Mouse (Mus musculus) spleen, postnatal 4 days (tissue): ENCODE results near the gene Zfp296.
"Not testable (repeated sequence)": the region's sequence is repeated elsewhere in the genome, so short reads cannot be mapped to it uniquely, and the experiment has no call there.

Experiments
- DNase-seq, 2 experiments: peaks; one replicate each; pipeline ENCODE4 v3.0.0; 2022; ENCODE audit warnings: low spot score in 2 of 2

Gene Zfp296

GRCm38 (mm10) chr7:19603849-19604605 is 26.9 kb downstream of the Zfp296 start, which contains the start of gene Clasrp:
Clasrp (minus strand) TSS chr7:19604486.
- DNase-seq, result peak; percentile 98 to 99

DNA sequence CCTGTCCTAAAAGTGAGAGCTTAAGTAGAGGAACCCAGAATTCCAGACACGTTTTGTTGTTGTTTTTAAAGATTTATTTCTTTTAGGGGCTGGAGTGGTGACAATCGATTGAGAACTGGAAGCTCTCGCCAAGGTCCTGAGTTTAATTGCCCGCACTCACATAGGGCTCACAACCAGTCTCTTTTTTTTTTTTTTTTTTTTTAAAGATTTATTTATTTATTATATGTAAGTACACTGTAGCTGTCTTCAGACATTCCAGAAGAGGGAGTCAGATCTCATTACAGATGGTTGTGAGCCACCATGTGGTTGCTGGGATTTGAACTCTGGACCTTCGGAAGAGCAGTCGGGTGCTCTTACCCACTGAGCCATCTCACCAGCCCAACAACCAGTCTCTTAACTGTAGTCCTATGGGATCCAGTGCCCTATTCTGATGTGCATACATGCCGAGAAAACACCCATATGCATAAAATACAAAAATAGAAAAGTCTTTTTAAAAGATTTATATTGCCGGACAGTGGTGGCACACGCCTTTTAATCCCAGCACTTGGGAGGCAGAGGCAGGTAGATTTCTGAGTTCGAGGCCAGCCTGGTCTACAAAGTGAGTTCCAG is 27.6 kb downstream of the Zfp296 start:
- not testable (repeated sequence) for DNase-seq

DNA sequence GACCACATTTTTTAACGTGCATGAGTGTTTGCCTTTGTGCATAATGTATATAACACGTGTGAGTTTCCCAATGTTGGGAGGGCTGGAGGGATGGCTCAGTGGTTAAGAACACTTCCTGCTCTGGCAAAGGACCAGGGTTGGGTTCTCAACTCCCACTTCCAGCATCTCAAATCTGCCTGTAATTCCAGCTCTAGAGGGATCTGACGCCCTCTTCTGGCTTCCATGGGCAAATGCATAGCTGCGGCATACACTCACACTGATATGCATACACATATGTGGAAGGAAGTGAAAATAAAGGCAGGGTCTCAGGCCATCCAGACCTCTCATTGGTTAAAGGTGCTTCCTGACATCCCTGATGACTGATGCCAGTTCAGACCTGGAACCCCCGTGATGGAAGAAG is 30.2 kb downstream of the Zfp296 start:
- no peak for DNase-seq

DNA sequence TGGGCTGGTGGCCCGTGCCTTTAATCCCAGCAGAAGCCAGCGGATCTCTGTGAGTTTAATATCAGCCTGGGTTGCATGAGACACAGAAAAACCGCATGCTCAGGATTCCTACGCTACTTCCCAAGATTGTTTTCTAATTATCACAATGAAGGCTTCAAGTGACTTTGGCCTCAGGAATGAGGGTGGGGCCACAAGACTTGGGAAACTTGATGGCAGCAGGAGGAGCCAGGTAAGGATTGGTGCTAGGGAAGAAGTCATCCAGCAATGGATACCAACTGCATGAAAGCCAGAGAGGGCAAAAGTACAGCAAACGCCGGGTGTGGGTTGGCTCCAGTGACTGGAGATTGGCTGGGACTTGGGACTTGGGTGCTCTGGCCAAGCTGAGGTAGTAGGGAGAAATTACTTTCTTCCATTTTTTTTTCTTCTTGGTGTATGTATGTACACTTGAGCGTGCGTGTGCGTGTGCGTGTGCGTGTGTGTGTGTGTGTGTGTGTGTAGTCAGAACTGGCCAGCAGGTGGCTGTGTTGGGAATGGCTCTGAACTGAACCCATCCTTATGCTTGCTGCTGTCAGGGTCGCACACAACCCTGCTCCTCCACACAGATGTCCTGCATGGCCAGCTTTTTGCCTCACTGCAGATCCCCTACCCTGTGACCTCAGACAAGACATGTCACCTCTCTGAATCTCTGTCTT is 32.7 kb downstream of the Zfp296 start:
- DNase-seq, result no peak

GRCm38 (mm10) chr7:19610969-19611368 is 33.9 kb downstream of the Zfp296 start:
- no peak for DNase-seq

DNA sequence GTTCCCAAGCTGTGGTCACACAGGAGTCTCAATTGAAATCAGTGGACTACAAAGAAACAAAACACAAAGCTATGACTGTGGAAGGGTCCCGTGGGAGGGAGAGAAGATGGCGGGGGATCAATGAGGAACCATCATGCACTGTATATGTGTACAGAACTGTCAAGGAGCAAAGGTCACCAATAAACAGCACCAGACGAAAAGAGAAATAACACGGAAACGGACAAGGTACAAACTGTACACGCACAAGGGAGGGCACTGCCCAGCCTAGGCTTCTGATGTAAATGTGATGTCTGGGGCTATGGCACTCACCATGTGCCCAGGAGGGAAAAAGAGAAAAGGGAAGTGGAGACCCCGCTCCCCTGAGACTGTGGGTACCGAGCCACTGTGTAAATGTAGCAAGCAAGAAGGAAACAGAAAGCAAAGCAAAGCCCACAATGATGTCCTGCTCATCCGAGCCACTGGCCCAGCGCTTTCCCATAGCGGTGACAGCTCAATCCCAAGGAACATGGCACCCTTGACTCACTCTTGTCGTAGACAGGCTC is 38.0 kb downstream of the Zfp296 start:
- DNase-seq, result peak in 1 of 2 experiments; percentile 37

GRCm38 (mm10) chr7:19619004-19619801 is 42.1 kb downstream of the Zfp296 start:
- DNase-seq, result peak; percentile 72 to 85

GRCm38 (mm10) chr7:19620811-19621210 is 43.7 kb downstream of the Zfp296 start:
- no peak for DNase-seq

DNA sequence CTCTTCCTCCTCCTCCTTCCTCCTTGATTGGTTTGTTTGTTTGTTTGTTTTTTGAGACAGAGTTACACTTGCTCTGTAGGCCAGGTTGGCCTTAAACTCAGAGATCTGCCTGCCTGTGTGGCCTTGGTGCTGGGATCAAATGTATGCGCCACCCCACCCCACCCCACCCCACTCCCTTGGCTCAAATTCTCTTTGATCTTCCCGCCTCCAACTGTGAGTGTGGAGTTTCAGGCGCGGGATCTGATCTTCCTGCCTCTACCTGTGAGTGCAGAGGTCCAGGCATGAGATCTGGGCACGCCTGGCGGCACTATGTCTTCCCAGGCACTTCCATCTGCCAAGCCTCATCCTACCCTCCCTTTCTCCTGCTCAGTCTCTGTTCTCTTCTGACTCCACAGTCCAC is 45.2 kb downstream of the Zfp296 start:
- no peak for DNase-seq

- DNase-seq, result no peak
Measured at GRCm38 (mm10) chr7:19623433-19623832, 46.3 kb downstream of the Zfp296 start.

DNA sequence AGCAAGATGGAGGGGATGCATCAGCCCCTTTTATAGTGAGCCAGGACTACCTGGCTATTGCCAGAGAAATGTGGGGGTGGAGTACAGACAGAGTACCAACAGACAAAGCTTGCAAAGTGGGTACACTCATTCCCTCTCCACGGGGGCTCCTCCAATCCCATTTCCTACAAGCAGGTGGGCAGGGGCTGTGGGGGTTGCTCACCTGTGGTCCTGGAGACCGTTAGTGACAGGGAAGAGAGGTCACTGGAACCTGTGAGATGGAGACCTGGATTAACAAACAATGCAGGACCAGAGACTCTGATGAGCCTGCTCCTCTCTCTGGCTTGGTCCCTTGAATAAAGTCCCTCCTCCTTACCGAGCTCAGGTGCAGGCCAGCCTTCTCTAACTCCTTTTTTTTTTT is 50.6 kb downstream of the Zfp296 start:
- DNase-seq, result no peak

DNA sequence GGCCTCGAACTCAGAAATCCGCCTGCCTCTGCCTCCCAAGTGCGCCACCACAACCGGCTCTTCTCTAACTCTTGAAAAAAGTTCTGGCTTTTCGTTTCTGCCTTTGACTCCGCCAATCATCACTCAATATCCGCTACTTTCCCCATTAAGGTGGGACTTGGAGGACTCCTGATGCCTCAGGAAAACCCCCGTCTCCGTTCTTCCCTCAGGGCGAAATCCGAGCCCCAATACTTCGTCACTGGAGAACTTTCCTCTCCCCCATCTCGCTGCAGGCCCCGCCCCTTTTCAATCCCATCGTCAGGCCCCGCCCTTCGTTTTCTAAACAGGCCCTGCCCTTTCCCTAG is 51.1 kb downstream of the Zfp296 start:
- no peak for DNase-seq

DNA sequence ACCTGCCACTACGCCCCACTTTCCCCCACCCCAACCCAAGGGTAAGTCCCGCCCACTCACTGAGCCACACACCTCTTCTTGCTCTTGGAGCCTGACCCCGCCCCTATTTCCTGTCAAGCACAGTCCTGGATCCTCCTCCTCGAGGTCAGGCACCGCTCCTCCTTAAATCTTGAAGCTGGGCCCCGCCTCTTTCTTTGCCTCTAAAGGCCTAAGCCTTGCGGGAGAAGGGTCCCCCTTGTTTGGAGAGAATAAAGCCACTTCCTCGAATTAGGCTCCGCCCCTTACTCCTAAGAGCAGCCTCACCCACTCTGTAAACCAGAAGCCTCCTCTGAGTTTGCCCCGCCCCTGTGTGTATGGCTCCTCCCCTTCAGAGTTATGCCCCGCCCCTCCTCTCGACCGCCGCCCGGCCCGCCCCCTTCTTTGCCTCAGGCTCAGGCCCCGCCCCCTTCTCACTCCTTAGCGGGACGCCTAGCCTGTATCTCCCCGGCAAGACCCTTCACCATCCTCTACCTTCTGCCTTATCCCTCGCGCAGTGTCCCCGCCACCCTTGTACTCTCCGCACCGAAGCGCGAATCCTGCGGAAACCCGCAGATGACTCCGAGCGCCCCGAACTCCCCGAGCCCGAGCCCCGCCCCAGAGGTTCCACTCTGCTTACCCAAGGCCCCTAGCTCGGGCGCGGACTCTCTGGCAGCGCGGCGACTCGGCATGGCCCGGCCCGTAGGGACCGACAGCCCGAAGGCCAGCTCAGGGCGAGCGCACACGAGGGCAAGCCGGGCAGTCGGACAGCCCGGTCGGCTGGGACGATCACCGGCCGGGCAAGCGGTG is 51.7 kb downstream of the Zfp296 start:
- DNase-seq, result peak; percentile 94 to 98

DNA sequence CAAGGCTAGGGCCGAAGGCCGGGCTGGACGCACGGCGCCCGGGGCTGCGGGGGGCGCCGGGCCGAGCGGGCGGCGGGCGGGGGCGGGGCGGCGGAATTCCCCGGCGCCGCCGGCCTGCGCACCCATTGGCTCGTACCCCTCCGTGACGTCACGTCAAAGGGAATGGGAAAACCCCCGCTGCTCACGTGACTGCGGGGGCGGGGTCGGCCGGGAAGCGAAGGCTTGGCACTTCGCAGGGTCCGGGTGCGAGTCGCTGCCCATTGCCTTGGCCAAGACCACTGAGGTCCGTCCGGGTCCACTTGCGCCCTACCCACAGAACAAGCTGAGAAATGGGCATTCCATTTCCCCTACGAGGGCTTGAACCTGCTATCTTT is 52.3 kb downstream of the Zfp296 start, which contains the start of gene Relb:
Gene Relb (minus strand): TSS at position 78 of the 374 bp plus-strand sequence.
- DNase-seq, result peak; percentile 89 to 94
